Mouse (Mus musculus): Measurements from ENCODE around the gene Grasp.

Grasp gene

GRCm38 (mm10) chr15:101271513-101271912, 47.5 kb downstream of the Grasp start:
- no peak for DNase-seq (ENCODE audit: low read depth, low spot score)

- no peak for DNase-seq (ENCODE audit: low read depth, low spot score)
Measured at GRCm38 (mm10) chr15:101274380-101274779, 50.4 kb downstream of the Grasp start.

- DNase-seq (ENCODE audit: low read depth, low spot score): no peak
Measured at GRCm38 (mm10) chr15:101277351-101277899, 53.4 kb downstream of the Grasp start.

GRCm38 (mm10) chr15:101278589-101278988, 54.6 kb downstream of the Grasp start:
- no peak for DNase-seq (ENCODE audit: low read depth, low spot score)

- no peak for DNase-seq (ENCODE audit: low read depth, low spot score)
Measured at GRCm38 (mm10) chr15:101279430-101279999, 55.5 kb downstream of the Grasp start.

Measured in A20 (cell line).